15 mouse cellular contexts compared by ENCODE assay signal in the genomic region with DNA sequence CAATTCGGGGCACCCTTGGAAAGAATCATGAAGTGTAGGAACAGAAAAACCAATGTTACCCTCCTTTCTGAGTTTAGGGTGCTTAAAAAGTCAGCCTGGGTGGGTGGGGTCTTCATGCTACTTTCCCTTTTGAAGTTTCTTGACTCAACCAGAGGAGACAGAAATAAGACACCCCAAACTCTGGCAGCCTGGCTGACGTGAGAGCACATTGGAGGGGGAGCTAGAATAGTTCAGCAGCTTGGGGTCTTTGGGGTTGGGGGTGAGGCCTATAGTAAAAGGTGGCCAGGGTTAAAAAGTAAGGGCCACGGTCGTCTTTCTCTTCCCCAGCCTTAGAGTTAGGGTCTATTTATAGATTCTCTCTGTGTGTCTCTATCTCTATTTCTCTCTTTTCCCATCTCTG. TPM values are rescaled to one million over a fixed set of nuclear protein-coding genes. Genes with fewer than 3 reads are reported as not detected.
DNase-seq lines count a peak whose midpoint lies in the region; ATAC-seq and TF ChIP-seq lines count a peak whose summit lies in the region.
"Had no signal": no experiment of that assay in that cellular context is flagged by ENCODE, and none has a peak within 500 bp of the region (broad histone marks: within the 10 kb centered on the region; RNA-seq: fewer than 3 reads in every experiment).

No protein-coding gene starts in this region.

- H3K9ac ChIP-seq in liver, embryonic 11.5 days (ENCODE audit: low read depth, low read length), result peak overlapping the region; percentile 46; the same call in 1 of the 2 replicates
- no peak overlapping the region for H3K9ac ChIP-seq in limb, embryonic 14.5 days (ENCODE audit: low read depth, low read length, severe bottlenecking)
- H3K9ac ChIP-seq in midbrain, embryonic 16.5 days (ENCODE audit: low read depth, low read length), result peak overlapping the region; percentile 77
- H3K9ac ChIP-seq: lung, embryonic 15.5 days had no signal

- H3K9me3 ChIP-seq in liver, embryonic 11.5 days (ENCODE audit: control insufficient read depth, low read length), result no peaks in the 10 kb centered on the region
- no peaks in the 10 kb centered on the region for H3K9me3 ChIP-seq in hindbrain, embryonic 10.5 days
- no peaks in the 10 kb centered on the region for H3K9me3 ChIP-seq in limb, embryonic 14.5 days (ENCODE audit: control insufficient read depth, low read length)
- no peaks in the 10 kb centered on the region for H3K9me3 ChIP-seq in midbrain, embryonic 16.5 days (replicated peaks; ENCODE audit: control insufficient read depth, low read length, poor library complexity, severe bottlenecking)
- H3K9me3 ChIP-seq: lung, embryonic 15.5 days; megakaryocyte, embryonic 14.5 days had no signal

- ATAC-seq in liver, embryonic 11.5 days (replicated peaks; ENCODE audit: low FRiP score), result no peak
- no peak for ATAC-seq in limb, embryonic 14.5 days (ENCODE audit: low FRiP score, low read depth)
- no peak for ATAC-seq in midbrain, embryonic 16.5 days
- ATAC-seq: inflammation-experienced regulatory T-cells, adult 6 months had no signal

- no peak for TF ChIP-seq POLR2A in limb, embryonic 14.5 days (IDR thresholded peaks at IDR 0.05; ENCODE audit: borderline replicate concordance, extremely low read depth, insufficient read depth, insufficient read length)

- peak overlapping the region; percentile 62 for H3K4me2 ChIP-seq in liver, embryonic 11.5 days
- peak overlapping the region; percentile 93 for H3K4me2 ChIP-seq in limb, embryonic 14.5 days (replicated peaks; ENCODE audit: low read depth, low read length, severe bottlenecking)
- peak overlapping the region; percentile 77 for H3K4me2 ChIP-seq in midbrain, embryonic 16.5 days (ENCODE audit: low read length)
- H3K4me2 ChIP-seq: heart, embryonic 11.5 days; lung, embryonic 15.5 days had no signal

- no peak overlapping the region for H3K27ac ChIP-seq in liver, embryonic 11.5 days (ENCODE audit: low read depth, low read length)
- H3K27ac ChIP-seq in hindbrain, embryonic 10.5 days, result no peak overlapping the region
- no peak overlapping the region for H3K27ac ChIP-seq in limb, embryonic 14.5 days (replicated peaks; ENCODE audit: low read depth, low read length)
- peak overlapping the region; percentile 90 for H3K27ac ChIP-seq in midbrain, embryonic 16.5 days (ENCODE audit: low read length)
- H3K27ac ChIP-seq: lung, embryonic 15.5 days had no signal

- H3K36me3 ChIP-seq in liver, embryonic 11.5 days (ENCODE audit: control insufficient read depth, insufficient read depth, low read length), result no peaks in the 10 kb centered on the region
- H3K36me3 ChIP-seq in hindbrain, embryonic 10.5 days, result no peaks in the 10 kb centered on the region
- no peaks in the 10 kb centered on the region for H3K36me3 ChIP-seq in limb, embryonic 14.5 days (ENCODE audit: control insufficient read depth, insufficient read depth, low read length)
- H3K36me3 ChIP-seq in midbrain, embryonic 16.5 days (ENCODE audit: control insufficient read depth, insufficient read depth, low read length), result no peaks in the 10 kb centered on the region
- H3K36me3 ChIP-seq: lung, embryonic 15.5 days had no signal

- 16% methylated on average over 4 of the region's 4 CpGs for WGBS in liver, embryonic 11.5 days
- WGBS in hindbrain, embryonic 10.5 days, result 7% methylated on average over 4 of the region's 4 CpGs
- 35% methylated on average over 4 of the region's 4 CpGs for WGBS in limb, embryonic 14.5 days
- WGBS in midbrain, embryonic 16.5 days, result 20% methylated on average over 4 of the region's 4 CpGs

- no peak for DNase-seq in liver, embryonic 11.5 days (ENCODE audit: low spot score)
- no peak for DNase-seq in liver
- no peak for DNase-seq in hindbrain, embryonic 10.5 days (ENCODE audit: low spot score)
- no peak for DNase-seq in limb, embryonic 14.5 days (ENCODE audit: low spot score)
- no peak for DNase-seq in kidney, adult 9 months
- DNase-seq in frontal cortex, postnatal 10 days (ENCODE audit: low spot score in 2 of 2), result no peak
- DNase-seq in left cerebral cortex, adult 11 months (ENCODE audit: low spot score), result no peak
- DNase-seq: cerebellum, postnatal 14 days; kidney, postnatal 14 days; right cerebral cortex, postnatal 4 days had no signal

- H3K4me1 ChIP-seq in liver, embryonic 11.5 days (replicated peaks; ENCODE audit: control insufficient read depth, insufficient read depth, low read length), result peaks cover 8% of the 10 kb centered on the region
- H3K4me1 ChIP-seq in hindbrain, embryonic 10.5 days (replicated peaks), result peaks cover 67% of the 10 kb centered on the region
- H3K4me1 ChIP-seq in limb, embryonic 14.5 days (ENCODE audit: control insufficient read depth, insufficient read depth, low read length), result peaks cover 19% of the 10 kb centered on the region
- H3K4me1 ChIP-seq in midbrain, embryonic 16.5 days (ENCODE audit: control insufficient read depth, insufficient read depth, low read length), result peaks cover 5% of the 10 kb centered on the region

- peak overlapping the region; percentile 47 for H3K4me3 ChIP-seq in liver, embryonic 11.5 days (ENCODE audit: low read depth, low read length)
- peak overlapping the region; percentile 55 for H3K4me3 ChIP-seq in hindbrain, embryonic 10.5 days
- H3K4me3 ChIP-seq in limb, embryonic 14.5 days (replicated peaks; ENCODE audit: low read length), result peak overlapping the region; percentile 74
- H3K4me3 ChIP-seq in midbrain, embryonic 16.5 days (ENCODE audit: low read depth, low read length), result peak overlapping the region; percentile 57
- H3K4me3 ChIP-seq: lung, embryonic 15.5 days had no signal

- peaks cover 100% of the 10 kb centered on the region for H3K27me3 ChIP-seq in liver, embryonic 11.5 days (replicated peaks; ENCODE audit: control insufficient read depth, insufficient read depth, low read length)
- peaks cover 100% of the 10 kb centered on the region for H3K27me3 ChIP-seq in hindbrain, embryonic 10.5 days (ENCODE audit: insufficient read depth, poor library complexity, severe bottlenecking)
- H3K27me3 ChIP-seq in limb, embryonic 14.5 days (ENCODE audit: control insufficient read depth, insufficient read depth, low read length), result peaks cover 72% of the 10 kb centered on the region
- H3K27me3 ChIP-seq in midbrain, embryonic 16.5 days (ENCODE audit: control insufficient read depth, insufficient read depth, low read depth, low read length), result peaks cover 15% of the 10 kb centered on the region

RNA-seq across cellular contexts. Expression of a gene that starts 14.6 kb away (rescaled TPM):
- polyA plus RNA-seq in liver, embryonic 11.5 days (2014; fragmentation: Nextera tagmentation; extraction: Ambion mirVana), result 10.5 and 11.0 TPM in 2 replicates
- polyA plus RNA-seq in hindbrain, embryonic 10.5 days (2016; fragmentation: Nextera tagmentation; extraction: Ambion mirVana), result 17.4 and 26.4 TPM in 2 replicates
- 27.5 and 37.0 TPM in 2 replicates for polyA plus RNA-seq in limb, embryonic 14.5 days (2012; rRNA removed)
- polyA plus RNA-seq in limb, embryonic 14.5 days (2014; fragmentation: Nextera tagmentation; extraction: Ambion mirVana), result 8.7 and 11.4 TPM in 2 replicates
- polyA plus RNA-seq in midbrain, embryonic 16.5 days (2015; fragmentation: Nextera tagmentation; extraction: Ambion mirVana), result 37.1 and 44.3 TPM in 2 replicates
- polyA plus RNA-seq: lung, embryonic 15.5 days had no signal
